9 mouse cellular contexts compared by ENCODE assay signal in the genomic region with DNA sequence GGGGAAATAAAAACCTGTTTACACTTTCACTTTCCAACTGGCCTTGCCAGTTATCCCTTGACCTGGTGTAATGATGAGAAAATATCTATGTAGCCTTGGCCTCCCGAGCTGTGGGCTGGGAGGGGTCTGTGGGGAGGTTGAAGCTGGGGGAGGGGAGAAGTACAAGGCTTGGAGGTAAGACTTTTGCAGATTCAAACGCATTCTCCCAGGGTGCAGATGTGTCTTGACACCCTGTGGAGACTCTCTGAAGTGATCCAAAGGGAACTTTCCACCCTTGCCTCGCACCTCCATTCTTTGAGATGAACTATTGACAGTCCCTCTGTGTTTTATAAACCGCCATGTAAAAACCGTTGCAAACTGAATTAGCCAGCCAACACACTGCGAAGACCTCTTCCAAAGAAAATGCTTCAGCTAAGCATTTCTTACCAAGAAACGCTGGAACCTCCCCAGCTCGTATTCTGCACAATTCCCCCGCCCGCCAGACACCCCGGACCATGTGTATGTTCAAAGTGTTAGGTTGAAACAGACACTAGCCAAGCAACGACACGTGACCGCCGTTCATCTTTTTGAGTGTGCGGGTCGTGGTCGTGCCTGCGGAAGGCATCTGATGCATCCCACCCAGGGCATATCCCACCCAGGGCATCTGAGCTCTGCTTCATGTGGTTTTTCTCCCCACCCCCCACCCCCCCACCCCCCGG.
DNase-seq lines count a peak whose midpoint lies in the region; ATAC-seq lines count a peak whose summit lies in the region.
"Had no signal": no experiment of that assay in that cellular context is flagged by ENCODE, and none has a peak within 500 bp of the region (broad histone marks: within the 10 kb centered on the region; RNA-seq: fewer than 3 reads in every experiment).

No protein-coding gene starts in this region.

- peak; percentile 36 for ATAC-seq in lung, embryonic 16.5 days (ENCODE audit: low read depth)
- 0 out of 2 replicates have a peak, but pooled peaks have one; percentile 30 for ATAC-seq in forebrain, embryonic 12.5 days (ENCODE audit: low FRiP score)
- peak; percentile 64 for ATAC-seq in limb, embryonic 13.5 days (ENCODE audit: low FRiP score, low read depth)
- peak; percentile 74; the same call in 1 of the 2 replicates for ATAC-seq in neural tube, embryonic 15.5 days (ENCODE audit: low FRiP score)

- peaks cover 16% of the 10 kb centered on the region for H3K4me1 ChIP-seq in lung, embryonic 16.5 days (replicated peaks; ENCODE audit: control insufficient read depth, insufficient read depth, low read length)
- H3K4me1 ChIP-seq in forebrain, embryonic 12.5 days: peaks cover 6% of the 10 kb centered on the region; the same call in 1 of the 2 replicates
- H3K4me1 ChIP-seq in limb, embryonic 13.5 days: peaks cover 30% of the 10 kb centered on the region
- peaks cover 12% of the 10 kb centered on the region; the same call in 1 of the 2 replicates for H3K4me1 ChIP-seq in neural tube, embryonic 15.5 days

- H3K9me3 ChIP-seq in lung, embryonic 16.5 days (ENCODE audit: control insufficient read depth, low read length): no peaks in the 10 kb centered on the region
- no peaks in the 10 kb centered on the region for H3K9me3 ChIP-seq in forebrain, embryonic 12.5 days
- H3K9me3 ChIP-seq in limb, embryonic 13.5 days: no peaks in the 10 kb centered on the region
- no peaks in the 10 kb centered on the region for H3K9me3 ChIP-seq in neural tube, embryonic 15.5 days (replicated peaks)

- H3K4me3 ChIP-seq in lung, embryonic 16.5 days (ENCODE audit: low read length): peak overlapping the region; percentile 18
- H3K4me3 ChIP-seq in forebrain, embryonic 12.5 days (replicated peaks): no peak overlapping the region
- H3K4me3 ChIP-seq in limb, embryonic 13.5 days: no peak overlapping the region
- H3K4me3 ChIP-seq in neural tube, embryonic 15.5 days (replicated peaks): peak overlapping the region; percentile 15; the same call in 1 of the 2 replicates
- H3K4me3 ChIP-seq: left cerebral cortex, adult 2 months had no signal

- no peaks in the 10 kb centered on the region; the same call in 1 of the 2 replicates for H3K27me3 ChIP-seq in lung, embryonic 16.5 days (ENCODE audit: control insufficient read depth, insufficient read depth, low read depth, low read length)
- H3K27me3 ChIP-seq in forebrain, embryonic 12.5 days: no peaks in the 10 kb centered on the region
- H3K27me3 ChIP-seq in limb, embryonic 13.5 days: peaks cover 5% of the 10 kb centered on the region
- H3K27me3 ChIP-seq in neural tube, embryonic 15.5 days (replicated peaks): 0 out of 2 replicates have a peak, but pooled peaks cover 7% of the 10 kb centered on the region

- H3K36me3 ChIP-seq in lung, embryonic 16.5 days (ENCODE audit: control insufficient read depth, insufficient read depth, low read length): no peaks in the 10 kb centered on the region
- no peaks in the 10 kb centered on the region for H3K36me3 ChIP-seq in forebrain, embryonic 12.5 days (replicated peaks)
- H3K36me3 ChIP-seq in limb, embryonic 13.5 days: no peaks in the 10 kb centered on the region
- H3K36me3 ChIP-seq in neural tube, embryonic 15.5 days: no peaks in the 10 kb centered on the region

- H3K27ac ChIP-seq in lung, embryonic 16.5 days (ENCODE audit: low read length): no peak overlapping the region
- H3K27ac ChIP-seq in forebrain, embryonic 12.5 days: no peak overlapping the region
- H3K27ac ChIP-seq in limb, embryonic 13.5 days: no peak overlapping the region
- H3K27ac ChIP-seq in neural tube, embryonic 15.5 days (replicated peaks): no peak overlapping the region
- H3K27ac ChIP-seq: left cerebral cortex, adult 2 months had no signal

- 0 out of 2 replicates have a peak overlapping the region, but pooled peaks have one; percentile 17 for H3K9ac ChIP-seq in lung, embryonic 16.5 days (ENCODE audit: low read length)
- H3K9ac ChIP-seq in forebrain, embryonic 12.5 days: no peak overlapping the region
- H3K9ac ChIP-seq in limb, embryonic 13.5 days: no peak overlapping the region
- no peak overlapping the region for H3K9ac ChIP-seq in neural tube, embryonic 15.5 days (replicated peaks)

- H3K4me2 ChIP-seq in lung, embryonic 16.5 days (ENCODE audit: low read depth, low read length): peak overlapping the region; percentile 52
- H3K4me2 ChIP-seq in forebrain, embryonic 12.5 days: no peak overlapping the region
- H3K4me2 ChIP-seq in limb, embryonic 13.5 days (replicated peaks): peak overlapping the region; percentile 41
- H3K4me2 ChIP-seq in neural tube, embryonic 15.5 days: peak overlapping the region; percentile 56

- 25% methylated on average over 20 of the region's 20 CpGs for WGBS in lung, embryonic 16.5 days
- 68% methylated on average over 20 of the region's 20 CpGs for WGBS in forebrain, embryonic 12.5 days
- 55% methylated on average over 20 of the region's 20 CpGs for WGBS in limb, embryonic 13.5 days
- WGBS in neural tube, embryonic 15.5 days: 20% methylated on average over 20 of the region's 20 CpGs

- intact Hi-C loops in gastrocnemius, postnatal 14 days (cut with DNase I; ENCODE audit: low total_unique reads): loop anchor here (10.0 kb wide), 1 partner anchor 1026 kb away; the partner anchor contains the start of gene Dlx5

- DNase-seq in lung, postnatal 25 days (ENCODE audit: low spot score): no peak
- no peak for DNase-seq in gastrocnemius, postnatal 14 days
- DNase-seq in thymus, postnatal 25 days: no peak
- no peak for DNase-seq in c-Kit-positive CD71-positive TER-119-positive erythroid progenitor cells, embryonic 14.5 days (ENCODE audit: low spot score)

Comparison
In these comparisons a context has a peak if more than half of its experiments do, and no peak if none do; other contexts are left out.
1. H3K4me3 ChIP-seq: peak in lung, embryonic 16.5 days (single experiment) and neural tube, embryonic 15.5 days (single experiment); none in forebrain, embryonic 12.5 days (single experiment) and limb, embryonic 13.5 days (single experiment).
2. Peak in every context shown above with its lines, with median percentiles within 50 percentile points of each other: ATAC-seq.